Mouse (Mus musculus): ENCODE data around the gene Cenpu. TPM values are rescaled to one million over a fixed set of nuclear protein-coding genes. Genes with fewer than 3 reads are reported as not detected.

The Cenpu gene
- polyA plus RNA-seq, 1 experiment from 2014 or later: 23.9 TPM

DNA sequence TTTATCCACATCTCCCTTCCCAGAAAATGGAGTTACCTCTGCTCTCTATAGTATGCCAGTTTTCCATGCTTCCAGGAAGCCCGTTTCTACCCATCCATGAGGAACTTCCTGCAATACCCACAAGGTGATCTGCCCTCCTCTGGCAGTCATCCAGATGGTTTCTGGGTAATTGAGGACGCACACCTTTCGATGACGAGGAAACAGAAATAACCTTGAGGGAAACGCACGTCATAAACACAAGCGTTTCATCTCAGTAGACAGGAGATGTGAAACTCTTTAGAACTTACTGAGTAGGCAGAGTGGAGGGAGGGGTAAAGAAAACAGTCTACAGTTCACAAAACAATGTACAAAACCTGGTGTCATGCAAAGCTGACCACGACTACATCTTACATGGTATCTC, 1.8 kb upstream of the Cenpu start:
- Histone ChIP-seq H3K4me1 (replicated peaks) (peaks cover 12% of the 10 kb centered on the region), H3K4me3 (replicated peaks) (no peak overlapping the region), H3K27ac (no peak overlapping the region), H3K9ac (replicated peaks) (no peak overlapping the region), H3K36me3 (no peaks in the 10 kb centered on the region), H3K9me3 (no peaks in the 10 kb centered on the region), H3K4me2 (no peak overlapping the region), H3K27me3 (no peaks in the 10 kb centered on the region)
- 81% methylated on average over 8 of the region's 8 CpGs for WGBS
- ATAC-seq (ENCODE audit: insufficient number of reproducible peaks, insufficient read depth, low FRiP score, low TSS enrichment, low read depth): no peak

DNA sequence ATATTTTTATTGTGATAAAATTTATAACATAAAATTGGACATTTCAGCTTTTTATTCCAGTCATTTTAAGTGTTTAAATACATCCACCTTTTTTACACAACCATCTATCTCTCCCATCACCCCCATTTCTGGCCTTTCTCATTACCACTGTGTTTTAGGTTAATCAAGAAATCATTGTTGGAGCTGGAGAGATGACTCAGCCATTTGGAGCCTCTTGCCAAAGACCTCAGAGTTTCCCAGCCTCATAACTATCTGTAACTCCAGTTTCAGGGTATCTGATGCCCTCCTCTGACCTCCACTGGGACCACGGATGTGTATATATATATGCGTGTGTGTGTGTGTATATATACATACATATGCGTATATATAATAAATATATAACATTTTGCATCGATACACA, 799 bp upstream of the Cenpu start:
- no peaks in the 10 kb centered on the region for H3K9me3 ChIP-seq
- no peaks in the 10 kb centered on the region for H3K27me3 ChIP-seq
- no peak overlapping the region for H3K27ac ChIP-seq
- ATAC-seq (ENCODE audit: insufficient number of reproducible peaks, insufficient read depth, low FRiP score, low TSS enrichment, low read depth): no peak
- peak overlapping the region; percentile 62 for H3K4me2 ChIP-seq
- H3K9ac ChIP-seq (replicated peaks): no peak overlapping the region
- H3K36me3 ChIP-seq: peaks cover 4% of the 10 kb centered on the region
- H3K4me1 ChIP-seq (replicated peaks): peaks cover 12% of the 10 kb centered on the region
- WGBS: 55% methylated on average over 4 of the region's 4 CpGs
- H3K4me3 ChIP-seq (replicated peaks): peak overlapping the region; percentile 69

DNA sequence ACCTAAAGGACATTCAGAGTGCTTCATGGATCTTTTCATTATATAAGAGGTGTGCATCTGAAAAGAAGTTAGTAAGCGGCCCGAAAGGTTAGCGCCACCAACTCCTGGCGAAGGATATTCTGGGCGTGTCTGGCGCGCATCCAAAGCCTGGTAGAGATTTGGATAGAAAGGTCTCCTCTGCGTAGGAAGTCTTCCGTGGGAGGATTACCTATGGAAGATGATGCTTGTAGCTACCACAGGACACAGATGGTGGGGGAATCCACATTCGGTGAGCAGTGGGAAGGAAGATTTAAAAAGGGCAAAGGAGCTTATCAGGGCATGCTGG, 575 bp downstream of the Cenpu start:
- Histone ChIP-seq H3K4me2 (peak overlapping the region; percentile 67), H3K27me3 (no peaks in the 10 kb centered on the region), H3K36me3 (peaks cover 10% of the 10 kb centered on the region), H3K9ac (replicated peaks) (peak overlapping the region; percentile 65), H3K4me1 (replicated peaks) (peaks cover 12% of the 10 kb centered on the region), H3K4me3 (replicated peaks) (peak overlapping the region; percentile 69), H3K9me3 (no peaks in the 10 kb centered on the region), H3K27ac (no peak overlapping the region)
- 3% methylated on average over 10 of the region's 10 CpGs for WGBS
- no peak for ATAC-seq (ENCODE audit: insufficient number of reproducible peaks, insufficient read depth, low FRiP score, low TSS enrichment, low read depth)

DNA sequence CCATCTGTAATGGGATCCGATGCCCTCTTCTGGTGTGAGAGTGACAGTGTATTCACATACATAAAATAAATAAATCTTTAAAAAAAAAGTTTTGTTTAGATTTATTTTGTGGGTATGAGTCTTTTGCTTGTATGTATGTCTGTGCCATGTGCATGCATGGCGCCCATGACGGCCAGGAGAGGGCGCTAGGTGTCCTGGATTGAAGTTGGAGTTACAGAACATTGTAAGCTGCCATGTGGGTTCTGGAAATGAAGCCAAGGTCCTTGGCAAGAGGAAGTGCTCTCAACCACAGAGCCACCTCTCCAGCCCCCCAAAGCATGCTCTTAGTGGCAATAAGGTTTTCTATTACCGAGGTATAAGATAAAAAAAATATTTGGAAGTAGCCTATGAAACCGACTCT, 7.6 kb downstream of the Cenpu start:
- H3K27me3 ChIP-seq: no peaks in the 10 kb centered on the region
- no peak overlapping the region for H3K27ac ChIP-seq
- H3K4me1 ChIP-seq (replicated peaks): no peaks in the 10 kb centered on the region
- H3K4me3 ChIP-seq (replicated peaks): no peak overlapping the region
- ATAC-seq (ENCODE audit: insufficient number of reproducible peaks, insufficient read depth, low FRiP score, low TSS enrichment, low read depth): no peak
- 80% methylated on average over 6 of the region's 6 CpGs for WGBS
- H3K9me3 ChIP-seq: no peaks in the 10 kb centered on the region
- no peak overlapping the region for H3K4me2 ChIP-seq
- H3K9ac ChIP-seq (replicated peaks): no peak overlapping the region
- H3K36me3 ChIP-seq: peaks cover 54% of the 10 kb centered on the region

DNA sequence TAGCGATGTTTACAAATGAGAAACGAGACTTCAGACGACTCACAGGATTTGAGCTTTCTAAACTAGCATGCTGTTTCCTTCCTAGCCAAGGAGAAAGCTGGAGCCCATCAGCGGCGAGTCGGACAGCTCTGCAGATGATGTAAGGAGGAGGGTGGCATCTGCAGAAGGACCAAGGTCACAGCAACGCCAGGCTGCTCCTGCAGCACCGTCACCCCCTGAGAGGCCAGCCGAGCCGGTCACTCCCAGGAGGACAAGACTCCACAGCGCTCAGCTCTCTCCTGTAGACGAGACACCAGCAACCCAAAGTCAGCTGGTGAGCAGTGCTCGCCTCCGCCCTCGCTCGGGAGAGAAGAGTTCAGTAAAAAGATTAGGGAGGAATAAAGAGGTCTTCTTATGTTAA, 10.5 kb downstream of the Cenpu start:
- Histone ChIP-seq H3K36me3 (peaks cover 54% of the 10 kb centered on the region), H3K4me1 (replicated peaks) (no peaks in the 10 kb centered on the region), H3K9ac (replicated peaks) (no peak overlapping the region), H3K4me2 (no peak overlapping the region), H3K4me3 (replicated peaks) (no peak overlapping the region), H3K27ac (no peak overlapping the region), H3K9me3 (no peaks in the 10 kb centered on the region), H3K27me3 (no peaks in the 10 kb centered on the region)
- ATAC-seq (ENCODE audit: insufficient number of reproducible peaks, insufficient read depth, low FRiP score, low TSS enrichment, low read depth): no peak
- 88% methylated on average over 16 of the region's 16 CpGs for WGBS

DNA sequence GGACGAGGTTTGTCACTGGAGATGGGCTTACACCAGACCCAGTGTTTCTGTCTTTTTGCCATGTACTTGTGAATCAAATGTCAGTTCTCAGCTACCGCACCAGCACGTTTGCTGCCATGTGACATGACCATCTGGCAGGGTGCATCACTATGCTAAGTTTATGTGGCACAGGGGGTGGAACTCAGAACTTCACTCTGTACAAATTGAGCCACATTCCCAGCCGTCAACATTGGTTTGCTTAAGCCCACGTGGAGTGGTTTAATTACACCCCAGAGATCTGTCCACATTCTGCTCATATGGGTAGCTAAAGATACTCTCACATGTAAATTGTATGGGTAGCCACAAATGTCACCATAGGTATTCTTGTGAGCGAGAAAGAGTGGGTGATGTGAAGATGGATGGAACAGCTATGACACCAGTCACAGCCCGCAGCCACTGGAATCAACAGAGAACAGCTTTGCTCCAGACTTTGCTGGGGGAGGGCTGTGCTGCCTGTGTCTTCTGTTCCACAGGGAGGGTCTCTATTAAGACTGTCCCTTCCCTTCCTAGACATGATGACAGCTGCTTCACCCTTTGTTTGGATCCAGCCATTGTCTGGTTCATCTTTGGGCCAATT, 15.2 kb downstream of the Cenpu start:
- no peak for ATAC-seq (ENCODE audit: insufficient number of reproducible peaks, insufficient read depth, low FRiP score, low TSS enrichment, low read depth)
- Histone ChIP-seq H3K4me1 (replicated peaks) (0 out of 2 replicates have a peak, but pooled peaks cover 4% of the 10 kb centered on the region), H3K9ac (replicated peaks) (no peak overlapping the region), H3K4me2 (no peak overlapping the region), H3K4me3 (replicated peaks) (no peak overlapping the region), H3K9me3 (no peaks in the 10 kb centered on the region), H3K27ac (no peak overlapping the region), H3K27me3 (no peaks in the 10 kb centered on the region), H3K36me3 (peaks cover 28% of the 10 kb centered on the region)
- WGBS: 79% methylated on average over 7 of the region's 7 CpGs

DNA sequence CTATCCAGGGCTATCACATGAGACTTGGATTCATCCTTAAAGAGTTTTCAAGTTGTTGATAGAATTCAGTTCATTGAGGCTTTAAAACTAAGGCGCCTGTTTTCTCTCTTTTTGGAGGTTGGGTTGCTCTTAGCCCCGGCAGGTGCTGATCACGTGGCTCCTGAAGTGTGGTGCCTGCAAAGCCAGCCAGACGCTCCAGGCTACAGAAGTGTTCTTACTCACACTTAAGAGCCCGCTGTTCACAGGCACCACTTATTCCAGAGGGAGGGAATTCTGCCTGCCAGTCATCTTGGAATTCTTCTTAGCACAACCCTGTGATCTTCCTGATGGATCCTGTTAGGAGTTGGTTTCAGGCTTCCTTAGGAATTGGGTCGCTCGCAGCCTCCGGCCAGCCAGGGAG, 16.1 kb downstream of the Cenpu start:
- Histone ChIP-seq H3K4me3 (replicated peaks) (no peak overlapping the region), H3K9me3 (no peaks in the 10 kb centered on the region), H3K27me3 (no peaks in the 10 kb centered on the region), H3K4me2 (no peak overlapping the region), H3K4me1 (replicated peaks) (0 out of 2 replicates have a peak, but pooled peaks cover 4% of the 10 kb centered on the region), H3K27ac (no peak overlapping the region), H3K36me3 (peaks cover 27% of the 10 kb centered on the region), H3K9ac (replicated peaks) (no peak overlapping the region)
- no peak for ATAC-seq (ENCODE audit: insufficient number of reproducible peaks, insufficient read depth, low FRiP score, low TSS enrichment, low read depth)
- 75% methylated on average over 8 of the region's 8 CpGs for WGBS

DNA sequence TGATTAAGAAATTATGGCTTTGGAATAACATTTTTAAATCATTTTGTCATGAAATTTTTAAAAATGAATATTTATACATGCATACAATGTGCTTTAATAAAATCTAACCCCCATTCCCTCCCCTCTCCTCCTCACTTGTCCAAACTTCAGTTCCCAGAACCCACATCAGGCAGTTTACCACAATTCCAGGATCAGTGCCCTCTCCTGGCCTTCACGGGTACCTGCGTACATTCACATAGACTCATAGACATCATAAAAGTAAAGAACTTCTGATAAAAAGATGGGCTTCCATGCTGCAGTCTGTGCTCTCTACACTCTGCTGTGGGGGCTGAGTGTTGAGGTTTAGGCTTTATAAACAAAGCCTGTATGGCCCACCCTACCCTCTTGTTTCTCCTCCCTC, 17.1 kb downstream of the Cenpu start:
- peaks cover 29% of the 10 kb centered on the region for H3K36me3 ChIP-seq

DNA sequence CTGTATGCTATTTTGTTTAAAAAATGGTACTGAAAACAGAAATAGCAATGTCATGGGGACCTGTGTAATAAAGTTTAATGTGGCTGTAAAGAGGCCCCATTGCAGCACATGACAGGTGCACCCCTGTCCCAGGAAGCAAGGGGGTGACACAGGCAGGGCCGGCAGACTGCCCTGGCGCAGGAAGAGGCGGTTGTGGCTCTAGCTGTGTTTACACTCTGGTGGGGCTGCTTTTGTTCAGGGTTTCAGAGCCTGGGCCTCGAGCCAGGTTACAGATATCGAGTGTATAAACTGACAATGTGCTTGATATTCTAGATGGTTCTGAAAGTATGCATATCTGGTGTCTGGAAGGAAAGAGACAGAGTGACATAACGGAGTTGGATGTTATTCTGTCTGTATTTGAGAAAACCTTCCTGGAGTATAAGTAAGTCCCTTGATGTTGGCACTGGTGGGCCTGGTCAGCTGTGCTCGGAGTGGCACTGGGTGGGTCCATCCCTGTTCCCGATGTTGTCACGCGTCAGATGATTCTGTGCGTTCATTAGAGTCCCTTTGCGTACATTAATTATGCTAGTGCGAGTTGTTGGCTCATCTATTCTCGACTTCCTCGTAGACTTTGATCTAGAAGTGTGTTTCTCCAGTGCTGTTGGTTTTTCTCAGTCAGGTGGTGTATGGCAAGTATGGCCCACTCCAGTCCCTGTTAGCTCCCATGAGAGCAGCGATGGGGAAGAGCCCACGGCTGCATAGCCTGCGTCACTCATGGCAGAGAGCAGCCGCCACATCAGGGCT, 18.0 kb downstream of the Cenpu start:
- H3K9ac ChIP-seq (replicated peaks): no peak overlapping the region
- peaks cover 38% of the 10 kb centered on the region for H3K36me3 ChIP-seq
- no peak overlapping the region for H3K27ac ChIP-seq
- no peaks in the 10 kb centered on the region for H3K27me3 ChIP-seq
- no peaks in the 10 kb centered on the region for H3K9me3 ChIP-seq
- H3K4me1 ChIP-seq (replicated peaks): 0 out of 2 replicates have a peak, but pooled peaks cover 4% of the 10 kb centered on the region
- no peak overlapping the region for H3K4me2 ChIP-seq
- ATAC-seq (ENCODE audit: insufficient number of reproducible peaks, insufficient read depth, low FRiP score, low TSS enrichment, low read depth): no peak
- H3K4me3 ChIP-seq (replicated peaks): no peak overlapping the region
- 90% methylated on average over 19 of the region's 19 CpGs for WGBS

More for the DNA sequence above, 17.1 kb downstream of the Cenpu start:
- Histone ChIP-seq H3K9me3 (no peaks in the 10 kb centered on the region), H3K4me1 (replicated peaks) (0 out of 2 replicates have a peak, but pooled peaks cover 4% of the 10 kb centered on the region), H3K4me3 (replicated peaks) (no peak overlapping the region), H3K27me3 (no peaks in the 10 kb centered on the region), H3K27ac (no peak overlapping the region), H3K4me2 (no peak overlapping the region), H3K9ac (replicated peaks) (no peak overlapping the region)
- no peak for ATAC-seq (ENCODE audit: insufficient number of reproducible peaks, insufficient read depth, low FRiP score, low TSS enrichment, low read depth)
- 83% methylated on average over 2 of the region's 2 CpGs for WGBS

DNA sequence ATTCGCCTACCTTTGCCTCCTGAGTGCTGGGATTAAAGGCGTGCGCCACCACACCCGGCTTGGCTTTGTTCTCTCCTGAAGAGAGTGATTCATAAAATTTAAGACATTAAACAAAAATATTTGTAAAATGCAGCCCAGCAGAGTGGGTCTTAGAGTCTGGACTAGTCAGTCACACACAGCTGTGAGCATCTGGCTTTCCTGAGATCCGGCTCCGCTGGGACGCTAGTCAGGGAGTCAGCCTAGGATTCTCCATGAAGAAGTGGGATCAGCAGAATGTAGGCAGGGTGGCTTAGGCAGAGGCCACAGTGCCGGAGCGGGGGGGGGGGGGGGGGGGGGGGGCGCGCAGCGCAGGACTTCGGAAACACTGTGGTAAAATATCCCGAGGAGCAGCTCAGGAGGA, 18.8 kb downstream of the Cenpu start:
- Histone ChIP-seq H3K4me3 (replicated peaks) (no peak overlapping the region), H3K27me3 (no peaks in the 10 kb centered on the region), H3K9me3 (no peaks in the 10 kb centered on the region), H3K27ac (no peak overlapping the region), H3K36me3 (peaks cover 36% of the 10 kb centered on the region), H3K4me2 (no peak overlapping the region), H3K4me1 (replicated peaks) (0 out of 2 replicates have a peak, but pooled peaks cover 4% of the 10 kb centered on the region), H3K9ac (replicated peaks) (no peak overlapping the region)
- 90% methylated on average over 9 of the region's 14 CpGs for WGBS
- 0 out of 2 replicates have a peak, but pooled peaks have one; percentile 26 for ATAC-seq (ENCODE audit: insufficient number of reproducible peaks, insufficient read depth, low FRiP score, low TSS enrichment, low read depth)

DNA sequence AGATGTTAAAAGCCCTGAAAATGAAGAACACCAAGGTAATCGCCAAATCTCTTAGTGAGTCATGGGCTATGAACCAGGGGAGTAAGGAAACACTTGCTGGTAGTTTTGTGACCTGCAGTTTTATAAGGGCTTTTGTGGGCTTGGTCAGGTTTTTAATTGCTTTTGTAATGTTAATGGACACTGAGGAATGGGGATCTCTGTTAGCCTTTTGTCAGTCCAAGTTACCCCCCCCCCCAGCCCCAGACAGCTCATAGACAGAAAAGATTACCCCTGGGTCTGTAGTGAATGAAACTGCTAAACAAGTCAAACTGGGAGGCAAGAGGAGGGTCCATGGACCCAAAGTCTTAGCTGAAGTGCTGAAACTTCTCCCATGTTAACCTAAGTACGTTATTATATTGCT, 21.6 kb downstream of the Cenpu start:
- Histone ChIP-seq H3K4me2 (no peak overlapping the region), H3K4me3 (replicated peaks) (no peak overlapping the region), H3K27me3 (no peaks in the 10 kb centered on the region), H3K36me3 (peaks cover 57% of the 10 kb centered on the region), H3K9ac (replicated peaks) (no peak overlapping the region), H3K9me3 (no peaks in the 10 kb centered on the region), H3K27ac (no peak overlapping the region), H3K4me1 (replicated peaks) (0 out of 2 replicates have a peak, but pooled peaks cover 4% of the 10 kb centered on the region)
- no peak for ATAC-seq (ENCODE audit: insufficient number of reproducible peaks, insufficient read depth, low FRiP score, low TSS enrichment, low read depth)
- WGBS: 78% methylated on average over 2 of the region's 2 CpGs

All from limb, embryonic 12.5 days (tissue).